Mouse (Mus musculus) intestine, embryonic 14.5 days (tissue): ENCODE data around the gene Traf1. TPM values are rescaled to one million over a fixed set of nuclear protein-coding genes. Genes with fewer than 3 reads are reported as not detected.

Experiments used
- ATAC-seq: fragments of 200-750 bp; cut with Nextera tagmentation; replicated peaks from 2 replicates; pipeline ENCODE4 v1.8.0; 2017; ENCODE audit warnings: low read depth, moderate number of reproducible peaks, moderate TSS enrichment, moderate library complexity; ENCODE audit not compliant: low FRiP score, low TSS enrichment
- DNase-seq: peaks from one replicate; pipeline ENCODE4 v3.0.0-alpha.2; 2018; ENCODE audit warnings: low spot score
- H3K27ac ChIP-seq: fragments of 300-500 bp; sonication (generic); 2 replicates; pipeline ENCODE4 v1.5.1; 2014; ENCODE audit warnings: low read depth, mild to moderate bottlenecking, control low read depth
- H3K27me3 ChIP-seq: fragments of 300-500 bp; sonication (generic); replicated peaks from 2 replicates; pipeline ENCODE4 v1.6.1; 2014; ENCODE audit warnings: low read length, control low read depth; ENCODE audit not compliant: control insufficient read depth, insufficient read depth
- H3K36me3 ChIP-seq: fragments of 300-500 bp; sonication (generic); 2 replicates; pipeline ENCODE4 v1.6.1; 2014; ENCODE audit warnings: low read length, control low read depth; ENCODE audit not compliant: control insufficient read depth, insufficient read depth
- H3K4me1 ChIP-seq: fragments of 300-500 bp; sonication (generic); replicated peaks from 2 replicates; pipeline ENCODE4 v1.6.1; 2014; ENCODE audit warnings: low read length, control low read depth, mixed read lengths; ENCODE audit not compliant: control insufficient read depth, insufficient read depth
- H3K4me2 ChIP-seq: fragments of 300-500 bp; sonication (generic); 2 replicates; pipeline ENCODE4 v1.6.1; 2014; ENCODE audit warnings: low read length
- H3K4me3 ChIP-seq: fragments of 300-500 bp; sonication (generic); 2 replicates; pipeline ENCODE4 v1.5.1; 2014; ENCODE audit warnings: low read depth, low read length, control low read depth, mixed read lengths
- H3K9ac ChIP-seq: fragments of 300-500 bp; sonication (generic); 2 replicates; pipeline ENCODE4 v1.6.1; 2014; ENCODE audit warnings: mild to moderate bottlenecking, low read length
- H3K9me3 ChIP-seq: fragments of 300-500 bp; sonication (generic); 2 replicates; pipeline ENCODE4 v1.6.1; 2016; ENCODE audit warnings: low read length, control low read depth; ENCODE audit not compliant: control insufficient read depth
- WGBS: fragments of 180-500 bp; shearing (Covaris S2); extraction: QIAGEN DNeasy Blood & Tissue Kit; methylation state at CpG from one replicate; pipeline ENCODE4 v1.1.7; 2014; 5-methylcytosine and 5-hydroxymethylcytosine counted together
- polyA plus RNA-seq: library from polyadenylated mRNA; unstranded; fragments of >200 nt; fragmentation: Nextera tagmentation; extraction: Ambion mirVana; gene quantifications from 2 replicates; pipeline ENCODE4 v1.2.1, GENCODE M21; 2014

Traf1 gene
- polyA plus RNA-seq, 1 experiment from 2014 or later: 1.7 TPM

- Histone ChIP-seq H3K4me2 (no peak overlapping the region), H3K36me3 (no peaks in the 10 kb centered on the region), H3K9ac (no peak overlapping the region), H3K27me3 (0 out of 2 replicates have a peak, but pooled peaks cover 4% of the 10 kb centered on the region), H3K4me1 (0 out of 2 replicates have a peak, but pooled peaks cover 5% of the 10 kb centered on the region), H3K9me3 (no peaks in the 10 kb centered on the region), H3K27ac (no peak overlapping the region), H3K4me3 (no peak overlapping the region)
- ATAC-seq: no peak
- DNase-seq: no peak
- 64% methylated on average over 6 of the region's 6 CpGs for WGBS
Observed at GRCm38 (mm10) chr2:34906426-34906825, 55.1 kb downstream of the Traf1 start.

- H3K4me2 ChIP-seq: peak overlapping the region; percentile 56
- ATAC-seq (peak; percentile 97), DNase-seq (peak; percentile 98)
- under 1% methylated on average over 34 of the region's 34 CpGs for WGBS
- H3K4me3 ChIP-seq: peak overlapping the region; percentile 31
- no peak overlapping the region for H3K9ac ChIP-seq
- H3K27me3 ChIP-seq: no peaks in the 10 kb centered on the region
- H3K27ac ChIP-seq: no peak overlapping the region; the same call in 1 of the 2 replicates
- no peaks in the 10 kb centered on the region for H3K36me3 ChIP-seq
- H3K9me3 ChIP-seq: no peaks in the 10 kb centered on the region
- H3K4me1 ChIP-seq: 0 out of 2 replicates have a peak, but pooled peaks cover 5% of the 10 kb centered on the region
Observed at GRCm38 (mm10) chr2:34904849-34905542, 56.6 kb downstream of the Traf1 start.

- Histone ChIP-seq H3K36me3 (no peaks in the 10 kb centered on the region), H3K4me3 (no peak overlapping the region), H3K4me1 (0 out of 2 replicates have a peak, but pooled peaks cover 5% of the 10 kb centered on the region), H3K27me3 (no peaks in the 10 kb centered on the region), H3K9me3 (no peaks in the 10 kb centered on the region), H3K27ac (no peak overlapping the region), H3K9ac (no peak overlapping the region), H3K4me2 (no peak overlapping the region)
- DNase-seq (no peak), ATAC-seq (no peak)
- WGBS: 65% methylated on average over 4 of the region's 4 CpGs
Observed at GRCm38 (mm10) chr2:34903652-34904405, 57.7 kb downstream of the Traf1 start.

GRCm38 (mm10) chr2:34903191-34903590, 58.4 kb downstream of the Traf1 start:
- Histone ChIP-seq H3K9me3 (no peaks in the 10 kb centered on the region), H3K4me2 (no peak overlapping the region), H3K27ac (no peak overlapping the region), H3K4me3 (no peak overlapping the region), H3K9ac (no peak overlapping the region), H3K4me1 (0 out of 2 replicates have a peak, but pooled peaks cover 5% of the 10 kb centered on the region), H3K36me3 (0 out of 2 replicates have a peak, but pooled peaks cover 4% of the 10 kb centered on the region), H3K27me3 (no peaks in the 10 kb centered on the region)
- ATAC-seq: no peak
- DNase-seq: no peak
- 92% methylated on average over 7 of the region's 7 CpGs for WGBS

- H3K27me3 ChIP-seq: no peaks in the 10 kb centered on the region
- 0 out of 2 replicates have a peak, but pooled peaks cover 5% of the 10 kb centered on the region for H3K4me1 ChIP-seq
- no peaks in the 10 kb centered on the region for H3K9me3 ChIP-seq
- 0 out of 2 replicates have a peak, but pooled peaks cover 4% of the 10 kb centered on the region for H3K36me3 ChIP-seq
- DNase-seq (no peak), ATAC-seq (no peak)
- H3K4me2 ChIP-seq: no peak overlapping the region
- H3K27ac ChIP-seq: no peak overlapping the region
- H3K9ac ChIP-seq: no peak overlapping the region
- no peak overlapping the region for H3K4me3 ChIP-seq
- 84% methylated on average over 6 of the region's 6 CpGs for WGBS
Observed at GRCm38 (mm10) chr2:34902731-34903130, 58.8 kb downstream of the Traf1 start.

GRCm38 (mm10) chr2:34901726-34902125, 59.8 kb downstream of the Traf1 start:
- Histone ChIP-seq H3K4me3 (no peak overlapping the region), H3K4me1 (0 out of 2 replicates have a peak, but pooled peaks cover 5% of the 10 kb centered on the region), H3K36me3 (0 out of 2 replicates have a peak, but pooled peaks cover 4% of the 10 kb centered on the region), H3K9me3 (no peaks in the 10 kb centered on the region), H3K27ac (no peak overlapping the region), H3K27me3 (no peaks in the 10 kb centered on the region), H3K4me2 (no peak overlapping the region), H3K9ac (no peak overlapping the region)
- ATAC-seq (no peak), DNase-seq (no peak)
- WGBS: 74% methylated on average over 4 of the region's 4 CpGs

GRCm38 (mm10) chr2:34900412-34900811, 61.2 kb downstream of the Traf1 start:
- Histone ChIP-seq H3K4me1 (0 out of 2 replicates have a peak, but pooled peaks cover 5% of the 10 kb centered on the region), H3K27me3 (no peaks in the 10 kb centered on the region), H3K9ac (no peak overlapping the region), H3K36me3 (0 out of 2 replicates have a peak, but pooled peaks cover 4% of the 10 kb centered on the region), H3K4me2 (no peak overlapping the region), H3K9me3 (no peaks in the 10 kb centered on the region), H3K4me3 (no peak overlapping the region), H3K27ac (no peak overlapping the region)
- no peak for ATAC-seq
- DNase-seq: no peak
- 71% methylated on average over 1 of the region's 1 CpGs for WGBS

GRCm38 (mm10) chr2:34899682-34900081, 61.9 kb downstream of the Traf1 start:
- ATAC-seq (no peak), DNase-seq (no peak)
- Histone ChIP-seq H3K9me3 (no peaks in the 10 kb centered on the region), H3K4me2 (no peak overlapping the region), H3K4me1 (0 out of 2 replicates have a peak, but pooled peaks cover 5% of the 10 kb centered on the region), H3K4me3 (no peak overlapping the region), H3K27me3 (no peaks in the 10 kb centered on the region), H3K36me3 (0 out of 2 replicates have a peak, but pooled peaks cover 4% of the 10 kb centered on the region), H3K9ac (no peak overlapping the region), H3K27ac (no peak overlapping the region)
- 82% methylated on average over 11 of the region's 11 CpGs for WGBS
